Mouse (Mus musculus) MEL (cell line): ENCODE results near the gene Pla2g4b. TPM values are rescaled to one million over a fixed set of nuclear protein-coding genes. Genes with fewer than 3 reads are reported as not detected.

Experiments used
- DNase-seq: peaks from one replicate; pipeline ENCODE4 v3.0.0; 2011; ENCODE audit warnings: low read depth, low spot score
- H3K27ac ChIP-seq: 2 replicates; pipeline ENCODE4 v1.5.1; 2012; ENCODE audit warnings: low read depth, mild to moderate bottlenecking, control low read depth, low read length, moderate library complexity; ENCODE audit not compliant: control insufficient read depth
- H3K27me3 ChIP-seq, 2 experiments: fragments of 150-350 bp in 1 of 2; sonication (generic) in 1 of 2; 2 replicates each; pipeline ENCODE4 v1.6.1; 2012; ENCODE audit warnings: low read length in 2 of 2, mild to moderate bottlenecking in 2 of 2, improper control_type of control experiment in 1 of 2, moderate library complexity in 1 of 2; ENCODE audit not compliant: insufficient read depth in 2 of 2, control insufficient read depth in 1 of 2
- H3K36me3 ChIP-seq, 2 experiments: 2 replicates each; pipeline ENCODE4 v1.6.1; 2012 to 2014; ENCODE audit warnings: low read length in 2 of 2, improper control_type of control experiment in 1 of 2, inconsistent platforms in 1 of 2, mild to moderate bottlenecking in 1 of 2; ENCODE audit not compliant: insufficient read depth in 2 of 2, control insufficient read depth in 1 of 2
- H3K4me1 ChIP-seq, 2 experiments: fragments of 150-350 bp in 1 of 2; sonication (generic) in 1 of 2; 2 replicates each; pipeline ENCODE4 v1.6.1; 2012; ENCODE audit warnings: low read length in 2 of 2, improper control_type of control experiment in 1 of 2, mild to moderate bottlenecking in 1 of 2; ENCODE audit not compliant: insufficient read depth in 2 of 2, control insufficient read depth in 1 of 2
- H3K4me3 ChIP-seq, 2 experiments: fragments of 150-350 bp in 1 of 2; sonication (generic) in 1 of 2; 2 replicates each; pipeline ENCODE4 v1.5.1; 2012; ENCODE audit warnings: low read depth in 2 of 2, low read length in 2 of 2, mild to moderate bottlenecking in 2 of 2, moderate library complexity in 2 of 2, control low read depth in 1 of 2, improper control_type of control experiment in 1 of 2; ENCODE audit not compliant: control insufficient read depth in 1 of 2, insufficient read depth in 1 of 2
- H3K79me2 ChIP-seq: 2 replicates; pipeline ENCODE4 v1.6.1; 2012; ENCODE audit warnings: mild to moderate bottlenecking, low read length, moderate library complexity; ENCODE audit not compliant: control insufficient read depth, poor library complexity, insufficient read depth
- H3K9ac ChIP-seq: 2 replicates; pipeline ENCODE4 v1.6.1; 2012; ENCODE audit warnings: low read depth, mild to moderate bottlenecking, control low read depth, low read length, moderate library complexity; ENCODE audit not compliant: control insufficient read depth, poor library complexity, severe bottlenecking
- H3K9me3 ChIP-seq: fragments of 150-350 bp; sonication (generic); replicated peaks from 2 replicates; pipeline ENCODE4 v1.6.1; 2012; ENCODE audit warnings: mild to moderate bottlenecking, low read length, improper control_type of control experiment, moderate library complexity; ENCODE audit not compliant: insufficient read depth
- BHLHE40 ChIP-seq: IDR thresholded peaks from 2 replicates; pipeline ENCODE4 v1.6.1; 2012; ENCODE audit warnings: low read depth, mild to moderate bottlenecking, inconsistent platforms, low read length, improper control_type of control experiment, borderline replicate concordance
- CHD1 ChIP-seq: IDR thresholded peaks from 2 replicates; pipeline ENCODE4 v1.6.1; 2012; ENCODE audit warnings: low read depth, mild to moderate bottlenecking, inconsistent platforms, low read length, improper control_type of control experiment
- CHD2 ChIP-seq: IDR thresholded peaks from 2 replicates; pipeline ENCODE4 v1.6.1; 2011; ENCODE audit warnings: low read length, improper control_type of control experiment
- ETS1 ChIP-seq: IDR thresholded peaks from 2 replicates; pipeline ENCODE4 v1.6.1; 2012; ENCODE audit warnings: low read depth, mild to moderate bottlenecking, inconsistent platforms, low read length, improper control_type of control experiment, moderate library complexity
- GABPA ChIP-seq: IDR thresholded peaks from 2 replicates; pipeline ENCODE4 v1.6.1; 2012; ENCODE audit warnings: low read depth, mild to moderate bottlenecking, inconsistent platforms, low read length, improper control_type of control experiment, moderate library complexity
- HCFC1 ChIP-seq: IDR thresholded peaks from 2 replicates; pipeline ENCODE4 v1.6.1; 2012; ENCODE audit warnings: low read depth, mild to moderate bottlenecking, inconsistent platforms, low read length, improper control_type of control experiment, moderate library complexity
- JUND ChIP-seq: IDR thresholded peaks from 2 replicates; pipeline ENCODE4 v1.6.1; 2011; ENCODE audit warnings: low read depth, mild to moderate bottlenecking, improper control_type of control experiment, low read length
- KAT2A ChIP-seq: conservative IDR thresholded peaks from 2 replicates; pipeline ENCODE4 v1.6.1; 2012; ENCODE audit warnings: low read depth, low read length, improper control_type of control experiment, inconsistent platforms
- MXI1 ChIP-seq: IDR thresholded peaks from 2 replicates; pipeline ENCODE4 v1.6.1; 2011; ENCODE audit warnings: mild to moderate bottlenecking, low read depth, low read length, improper control_type of control experiment
- MYB ChIP-seq: IDR thresholded peaks from 2 replicates; pipeline ENCODE4 v1.6.1; 2011; ENCODE audit warnings: mild to moderate bottlenecking, low read depth, low read length, improper control_type of control experiment
- NRF1 ChIP-seq: IDR thresholded peaks from 2 replicates; pipeline ENCODE4 v1.6.1; 2014; ENCODE audit warnings: low read depth, mild to moderate bottlenecking, inconsistent platforms, low read length, improper control_type of control experiment, moderate library complexity; ENCODE audit not compliant: poor library complexity, insufficient read depth, severe bottlenecking
- POLR2AphosphoS2 ChIP-seq: IDR thresholded peaks from 2 replicates; pipeline ENCODE4 v1.6.1; 2011; ENCODE audit warnings: low read length, improper control_type of control experiment
- POLR2AphosphoS5 ChIP-seq: IDR thresholded peaks from 2 replicates; pipeline ENCODE4 v1.6.1; 2012; ENCODE audit warnings: low read depth, borderline replicate concordance, mild to moderate bottlenecking, inconsistent platforms, low read length, moderate library complexity, mixed read lengths
- RAD21 ChIP-seq: IDR thresholded peaks from 2 replicates; pipeline ENCODE4 v1.6.1; 2011; ENCODE audit warnings: mild to moderate bottlenecking, low read depth, low read length, improper control_type of control experiment
- SIN3A ChIP-seq: IDR thresholded peaks from 2 replicates; pipeline ENCODE4 v1.6.1; 2012; ENCODE audit warnings: low read length, improper control_type of control experiment, inconsistent platforms
- SMC3 ChIP-seq: IDR thresholded peaks from 2 replicates; pipeline ENCODE4 v1.6.1; 2011; ENCODE audit warnings: low read depth, low read length, improper control_type of control experiment
- UBTF ChIP-seq: IDR thresholded peaks from 2 replicates; pipeline ENCODE4 v1.6.1; 2012; ENCODE audit warnings: low read depth, mild to moderate bottlenecking, inconsistent platforms, low read length, improper control_type of control experiment, moderate library complexity, borderline replicate concordance; ENCODE audit not compliant: insufficient read depth
- ZMIZ1 ChIP-seq: IDR thresholded peaks from 2 replicates; pipeline ENCODE4 v1.6.1; 2012; ENCODE audit warnings: low read depth, mild to moderate bottlenecking, inconsistent platforms, low read length, improper control_type of control experiment, moderate library complexity
- polyA plus RNA-seq, 2 experiments: library from polyadenylated mRNA; stranded (reverse) in 1 of 2; unstranded in 1 of 2; fragments of >175 nt in 1 of 2; fragments of >200 nt in 1 of 2; gene quantifications; 2 replicates each; pipeline versions ENCODE4 v1.2.1 to v1.2.4; 2012; ENCODE audit warnings: low replicate concordance in 2 of 2, low read depth in 1 of 2; ENCODE audit not compliant: insufficient read length in 2 of 2, insufficient read depth in 1 of 2, missing spikeins in 1 of 2
- total RNA-seq: library from RNA; depleted of rRNA; stranded (reverse); fragments of 300-350 nt; gene quantifications from 2 replicates; pipeline ENCODE4 v1.2.3, GENCODE M21; 2012

Gene Pla2g4b
- total and polyA plus RNA-seq, 3 experiments: 0.32 to 0.54 TPM; not detected in 1

DNA sequence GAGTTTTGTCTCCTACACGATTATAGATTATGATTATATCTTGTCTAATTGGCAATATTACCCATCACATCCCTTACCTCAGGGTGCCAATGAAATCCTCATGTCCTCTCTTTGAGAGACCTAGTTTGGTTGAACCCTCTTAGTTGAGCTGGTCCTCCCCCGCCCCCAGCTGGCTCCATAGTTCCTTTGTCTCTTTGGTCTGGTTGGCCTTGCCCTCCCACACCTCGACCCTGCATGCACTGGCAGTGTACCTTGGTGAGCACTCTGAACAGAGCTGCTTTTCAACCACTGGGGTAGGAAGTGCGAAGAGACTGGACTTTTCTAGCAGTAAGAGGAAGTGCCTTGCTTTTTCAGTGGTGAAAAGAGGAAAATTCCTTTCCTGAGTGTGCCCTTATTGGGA is 31.3 kb upstream of the Pla2g4b start:
- no peaks in the 10 kb centered on the region for H3K79me2 ChIP-seq
- no peak overlapping the region for H3K27ac ChIP-seq
- H3K9ac ChIP-seq: no peak overlapping the region

DNA sequence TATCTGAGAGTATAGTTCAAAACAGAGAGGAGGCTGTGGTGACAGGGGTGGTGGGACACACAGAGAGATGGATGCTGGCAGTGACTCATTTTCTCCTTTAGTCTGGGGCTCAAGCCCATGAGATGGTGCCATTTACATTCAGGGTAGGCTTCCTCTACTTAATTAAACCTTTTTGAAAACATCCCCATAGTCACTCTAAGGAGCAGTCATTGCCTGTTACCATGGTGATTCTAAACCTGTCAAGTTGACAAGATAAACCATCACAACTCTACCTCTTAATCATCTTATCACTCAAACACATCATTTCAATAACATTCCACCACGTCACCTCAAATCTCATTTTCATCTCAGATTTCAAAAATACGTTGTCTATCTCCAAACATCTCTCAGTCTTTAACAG is 29.2 kb upstream of the Pla2g4b start:
- Histone ChIP-seq H3K27me3 (no peaks in the 10 kb centered on the region), H3K9ac (no peak overlapping the region), H3K79me2 (no peaks in the 10 kb centered on the region), H3K4me3 (no peak overlapping the region), H3K4me1 (no peaks in the 10 kb centered on the region), H3K9me3 (no peaks in the 10 kb centered on the region), H3K27ac (no peak overlapping the region), H3K36me3 (no peaks in the 10 kb centered on the region)
- DNase-seq: no peak
- TF ChIP-seq MXI1 (no peak), POLR2AphosphoS5 (no peak), KAT2A (no peak), NRF1 (no peak), POLR2AphosphoS2 (no peak), UBTF (no peak), ZMIZ1 (no peak), CHD1 (no peak), HCFC1 (no peak), JUND (no peak), MYB (no peak)

More for the DNA sequence above, 31.3 kb upstream of the Pla2g4b start:
- H3K36me3 ChIP-seq: no peaks in the 10 kb centered on the region
- H3K27me3 ChIP-seq: no peaks in the 10 kb centered on the region
- H3K4me3 ChIP-seq: no peak overlapping the region
- TF ChIP-seq ETS1 (no peak), ZMIZ1 (no peak), GABPA (no peak), SIN3A (no peak), SMC3 (no peak), POLR2AphosphoS2 (no peak), BHLHE40 (no peak), RAD21 (no peak), CHD2 (no peak)
- TF ChIP-seq, all 39 proteins: peak for 0
- no peaks in the 10 kb centered on the region for H3K4me1 ChIP-seq
- no peaks in the 10 kb centered on the region for H3K9me3 ChIP-seq
- no peak for DNase-seq
